9 mouse cellular contexts compared by ENCODE assay signal in the genomic region with DNA sequence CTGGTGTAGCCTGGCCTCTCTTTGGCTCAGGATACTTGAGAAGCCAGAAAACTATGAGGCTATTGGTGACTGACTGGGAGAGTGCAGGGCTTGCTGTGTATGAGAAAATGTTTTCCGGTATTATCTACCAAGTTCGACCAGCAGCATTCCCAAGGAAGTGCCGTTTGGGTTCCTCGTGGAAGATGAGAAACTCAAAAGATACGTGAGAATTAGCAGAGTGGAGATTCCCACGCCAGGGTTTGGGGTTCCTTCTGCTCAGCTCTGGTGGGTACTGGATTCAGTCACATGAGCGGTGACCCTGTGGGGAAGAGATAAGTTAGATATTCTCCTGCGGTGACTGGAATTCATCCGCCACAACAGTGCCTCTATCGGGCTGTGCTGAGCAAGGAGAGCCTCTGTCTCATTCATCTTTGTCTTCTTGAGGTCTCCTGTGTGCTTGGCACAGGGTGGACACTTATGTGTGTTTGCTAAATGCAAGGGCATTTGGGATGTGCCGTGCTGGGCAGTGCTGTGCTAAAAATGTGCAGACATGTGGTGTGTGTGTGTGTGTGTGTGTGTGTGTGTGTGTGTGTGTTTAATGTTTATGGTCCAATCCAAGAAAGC. TPM values are rescaled to one million over a fixed set of nuclear protein-coding genes. Genes with fewer than 3 reads are reported as not detected.
A peak's percentile ranks its signal among the peaks of the same experiment; 100 is the strongest.
DNase-seq lines count a peak whose midpoint lies in the region; ATAC-seq and TF ChIP-seq lines count a peak whose summit lies in the region.
"Had no signal": no experiment of that assay in that cellular context is flagged by ENCODE, and none has a peak within 500 bp of the region (broad histone marks: within the 10 kb centered on the region; RNA-seq: fewer than 3 reads in every experiment).

No protein-coding gene starts in this region.

- H3K36me3 ChIP-seq in lung, postnatal 0 days (ENCODE audit: insufficient read depth, low read length): no peaks in the 10 kb centered on the region
- H3K36me3 ChIP-seq in forebrain, postnatal 0 days (ENCODE audit: insufficient read depth): no peaks in the 10 kb centered on the region
- no peaks in the 10 kb centered on the region for H3K36me3 ChIP-seq in liver, embryonic 14.5 days (replicated peaks; ENCODE audit: control insufficient read depth, insufficient read depth, low read depth)

- H3K9ac ChIP-seq in lung, postnatal 0 days (replicated peaks; ENCODE audit: low read depth): 0 out of 2 replicates have a peak overlapping the region, but pooled peaks have one; percentile 29
- H3K9ac ChIP-seq in forebrain, postnatal 0 days: peak overlapping the region; percentile 98
- no peak overlapping the region for H3K9ac ChIP-seq in liver, embryonic 14.5 days (replicated peaks)

- H3K9me3 ChIP-seq in lung, postnatal 0 days (ENCODE audit: low read length): no peaks in the 10 kb centered on the region
- no peaks in the 10 kb centered on the region for H3K9me3 ChIP-seq in forebrain, postnatal 0 days (ENCODE audit: low read length)
- no peaks in the 10 kb centered on the region for H3K9me3 ChIP-seq in liver, embryonic 14.5 days (ENCODE audit: control insufficient read depth, low read length)

- peak overlapping the region; percentile 77; the same call in 1 of the 2 replicates for H3K4me3 ChIP-seq in lung, postnatal 0 days (ENCODE audit: low read depth, low read length)
- peak overlapping the region; percentile 91 for H3K4me3 ChIP-seq in forebrain, postnatal 0 days (ENCODE audit: low read depth, low read length)
- H3K4me3 ChIP-seq in liver, embryonic 14.5 days (ENCODE audit: insufficient read depth in 1 of 2, low read depth in 2 of 2, low read length in 2 of 2): peak overlapping the region in 1 of 2 experiments; percentile 21; a peak in 2 of 4 replicates

- H3K27me3 ChIP-seq in lung, postnatal 0 days (replicated peaks; ENCODE audit: insufficient read depth, low read length): no peaks in the 10 kb centered on the region
- no peaks in the 10 kb centered on the region for H3K27me3 ChIP-seq in forebrain, postnatal 0 days (ENCODE audit: insufficient read depth, low read length)
- peaks cover 22% of the 10 kb centered on the region for H3K27me3 ChIP-seq in liver, embryonic 14.5 days (ENCODE audit: control insufficient read depth, insufficient read depth, low read length)

- TF ChIP-seq CTCF in lung, postnatal 0 days (IDR thresholded peaks at IDR 0.05): peak; percentile 37
- TF ChIP-seq CTCF in forebrain, postnatal 0 days (IDR thresholded peaks at IDR 0.05; ENCODE audit: low read depth): peak; percentile 52
- TF ChIP-seq CTCF in liver, embryonic 14.5 days (IDR thresholded peaks at IDR 0.05; ENCODE audit: low read depth): no peak

- peak overlapping the region; percentile 95 for H3K4me2 ChIP-seq in lung, postnatal 0 days (replicated peaks; ENCODE audit: low read depth, low read length)
- H3K4me2 ChIP-seq in forebrain, postnatal 0 days (ENCODE audit: low read depth): peak overlapping the region; percentile 70
- H3K4me2 ChIP-seq in liver, embryonic 14.5 days (ENCODE audit: low read depth): peak overlapping the region; percentile 53; the same call in 1 of the 2 replicates

- DNase-seq in lung, postnatal 0 days (ENCODE audit: low spot score): no peak
- DNase-seq in lung, postnatal 36 days: no peak
- peak; percentile 65 for DNase-seq in forebrain, postnatal 0 days
- DNase-seq in liver, embryonic 14.5 days (ENCODE audit: low read depth in 3 of 3, low spot score in 3 of 3): no peak
- peak; percentile 46 for DNase-seq in telencephalon, adult 2 months (ENCODE audit: low read depth, low spot score)
- DNase-seq in layer of hippocampus, adult 9-10 months (ENCODE audit: low spot score): no peak
- DNase-seq in kidney, adult 11 months: no peak
- no peak for DNase-seq in natural killer cell, adult 2 months (ENCODE audit: low spot score in 2 of 2)

- WGBS in lung, postnatal 0 days: 18% methylated on average over 11 of the region's 11 CpGs
- 17% methylated on average over 11 of the region's 11 CpGs for WGBS in forebrain, postnatal 0 days
- WGBS in liver, embryonic 14.5 days (ENCODE audit: insufficient replicate concordance): 10% methylated on average over 11 of the region's 11 CpGs

- no peak for ATAC-seq in lung, postnatal 0 days
- peak; percentile 45 for ATAC-seq in forebrain, postnatal 0 days
- no peak for ATAC-seq in liver, embryonic 14.5 days (ENCODE audit: insufficient read depth)

- H3K4me1 ChIP-seq in lung, postnatal 0 days (ENCODE audit: insufficient read depth, low read depth, low read length): peaks cover 4% of the 10 kb centered on the region; the same call in 1 of the 2 replicates
- H3K4me1 ChIP-seq in forebrain, postnatal 0 days (ENCODE audit: insufficient read depth): peaks cover 9% of the 10 kb centered on the region
- peaks cover 0 to 1% of the 10 kb centered on the region in 2 experiments; a peak in 1 of 4 replicates for H3K4me1 ChIP-seq in liver, embryonic 14.5 days (replicated peaks; ENCODE audit: control insufficient read depth in 2 of 2, insufficient read depth in 2 of 2, low read length in 1 of 2)

- H3K27ac ChIP-seq in lung, postnatal 0 days (ENCODE audit: low read length): peak overlapping the region; percentile 20; the same call in 1 of the 2 replicates
- H3K27ac ChIP-seq in forebrain, postnatal 0 days (ENCODE audit: low read depth, low read length): peak overlapping the region; percentile 91
- H3K27ac ChIP-seq in liver, embryonic 14.5 days: no peak overlapping the region

- TF ChIP-seq EP300 in lung, postnatal 0 days (IDR thresholded peaks at IDR 0.05): no peak
- no peak for TF ChIP-seq EP300 in liver, embryonic 14.5 days (IDR thresholded peaks at IDR 0.05; ENCODE audit: low read depth)

RNA-seq across cellular contexts. Expression of a gene that starts 2.2 kb away (rescaled TPM):
- 9.0 and 10.9 TPM in 2 replicates for polyA plus RNA-seq in lung, postnatal 0 days (2015; fragmentation: Nextera tagmentation; extraction: Ambion mirVana)
- total RNA-seq in forebrain, postnatal 0 days (2014; rRNA removed): 93.0 and 96.3 TPM in 2 replicates
- polyA plus RNA-seq in forebrain, postnatal 0 days (2015; fragmentation: Nextera tagmentation; extraction: Ambion mirVana): 25.7 and 33.2 TPM in 2 replicates
- 0.58 and 0.65 TPM in 2 replicates for polyA plus RNA-seq in liver, embryonic 14.5 days (2012; rRNA removed)
- 0.56 and 0.61 TPM in 2 replicates for polyA plus RNA-seq in liver, embryonic 14.5 days (2014; fragmentation: Nextera tagmentation; extraction: Ambion mirVana)

RNA-seq across cellular contexts. Expression of a gene that starts 45.6 kb away (rescaled TPM):
- 4.2 and 5.2 TPM in 2 replicates for polyA plus RNA-seq in lung, postnatal 0 days (2015; fragmentation: Nextera tagmentation; extraction: Ambion mirVana)
- total RNA-seq in forebrain, postnatal 0 days (2014; rRNA removed): 4.5 and 6.5 TPM in 2 replicates
- 6.2 and 7.1 TPM in 2 replicates for polyA plus RNA-seq in forebrain, postnatal 0 days (2015; fragmentation: Nextera tagmentation; extraction: Ambion mirVana)
- 0.56 and 0.60 TPM in 2 replicates for polyA plus RNA-seq in liver, embryonic 14.5 days (2012; rRNA removed)
- 0.68 and 1.1 TPM in 2 replicates for polyA plus RNA-seq in liver, embryonic 14.5 days (2014; fragmentation: Nextera tagmentation; extraction: Ambion mirVana)

RNA-seq across cellular contexts. Expression of a gene that starts 53.5 kb away (rescaled TPM):
- polyA plus RNA-seq in lung, postnatal 0 days (2015; fragmentation: Nextera tagmentation; extraction: Ambion mirVana): not detected in 2 replicates
- not detected in 2 replicates for total RNA-seq in forebrain, postnatal 0 days (2014; rRNA removed)
- polyA plus RNA-seq in forebrain, postnatal 0 days (2015; fragmentation: Nextera tagmentation; extraction: Ambion mirVana): not detected in 2 replicates
- polyA plus RNA-seq in liver, embryonic 14.5 days (2012; rRNA removed): not detected in 2 replicates
- not detected in 2 replicates for polyA plus RNA-seq in liver, embryonic 14.5 days (2014; fragmentation: Nextera tagmentation; extraction: Ambion mirVana)
- polyA plus RNA-seq: myocyte had no signal

Comparison
In these comparisons a context has a peak if more than half of its experiments do, and no peak if none do; other contexts are left out.
1. DNase-seq: peak in forebrain, postnatal 0 days (single experiment) and telencephalon, adult 2 months (single experiment); none in lung, postnatal 0 days (single experiment), lung, postnatal 36 days (single experiment), liver, embryonic 14.5 days (0 of 3), layer of hippocampus, adult 9-10 months (single experiment), kidney, adult 11 months (single experiment) and natural killer cell, adult 2 months (0 of 2).
2. Peak in every context shown above with its lines, with median percentiles within 50 percentile points of each other: H3K4me2 ChIP-seq.